Comparison of ENCODE assay signal across 19 mouse cellular contexts in the genomic region with DNA sequence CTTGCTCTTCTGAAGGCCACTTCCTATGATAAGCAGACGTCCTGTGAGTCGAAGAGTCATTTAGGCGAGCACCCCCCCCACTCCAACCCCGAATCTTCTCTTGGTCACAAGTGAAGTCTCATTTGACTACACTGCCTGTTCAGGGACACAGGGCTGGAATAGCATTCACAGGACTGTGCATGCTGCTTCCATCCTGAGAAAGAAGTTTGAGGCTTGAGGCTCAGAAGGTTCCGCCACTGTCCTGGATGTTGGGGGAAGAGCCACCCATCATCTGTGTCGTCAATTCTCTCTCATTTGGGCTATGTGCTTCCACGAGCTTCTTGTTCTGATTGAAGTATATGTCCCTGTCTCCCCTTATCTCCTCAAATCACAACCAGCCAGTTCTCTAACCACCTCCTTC.
DNase-seq lines count a peak whose midpoint lies in the region; ATAC-seq lines count a peak whose summit lies in the region.
"Had no signal": no experiment of that assay in that cellular context is flagged by ENCODE, and none has a peak within 500 bp of the region (broad histone marks: within the 10 kb centered on the region; RNA-seq: fewer than 3 reads in every experiment).

No protein-coding gene starts in this region.

- peak; percentile 82 for DNase-seq in heart, adult 11 months
- DNase-seq in heart, postnatal 10 days, result no peak
- peak; percentile 13 for DNase-seq in 416B (ENCODE audit: low read depth)
- DNase-seq in limb, embryonic 11.5 days (ENCODE audit: low spot score), result peak; percentile 16
- no peak for DNase-seq in embryo, embryonic 11 days
- DNase-seq: adrenal gland, postnatal 25 days; cerebellum, adult 2 months; forebrain, postnatal 0 days; gastrocnemius, postnatal 14 days; heart, postnatal 4 days had no signal

- peaks cover 19% of the 10 kb centered on the region for H3K27me3 ChIP-seq in megakaryocyte, embryonic 14.5 days (replicated peaks)
- H3K27me3 ChIP-seq in limb, embryonic 11.5 days (ENCODE audit: control insufficient read depth, insufficient read depth, low read length), result no peaks in the 10 kb centered on the region
- H3K27me3 ChIP-seq: CH12.LX; embryonic facial prominence, embryonic 12.5 days; heart, embryonic 13.5 days; hindbrain, embryonic 15.5 days; Patski had no signal

- H3K4me2 ChIP-seq in limb, embryonic 11.5 days (ENCODE audit: low read depth, severe bottlenecking), result no peak overlapping the region
- H3K4me2 ChIP-seq: embryonic facial prominence, embryonic 12.5 days; heart, embryonic 13.5 days; hindbrain, embryonic 15.5 days had no signal

- peaks cover 59% of the 10 kb centered on the region for H3K4me1 ChIP-seq in megakaryocyte, embryonic 14.5 days
- peaks cover 8% of the 10 kb centered on the region for H3K4me1 ChIP-seq in limb, embryonic 11.5 days (ENCODE audit: control insufficient read depth, insufficient read depth, low read length)

- H3K9me3 ChIP-seq in megakaryocyte, embryonic 14.5 days, result 0 out of 2 replicates have a peak, but pooled peaks cover 8% of the 10 kb centered on the region
- no peaks in the 10 kb centered on the region for H3K9me3 ChIP-seq in limb, embryonic 11.5 days (ENCODE audit: control insufficient read depth, low read length)
- H3K9me3 ChIP-seq: embryonic facial prominence, embryonic 12.5 days; heart, embryonic 13.5 days; hindbrain, embryonic 15.5 days had no signal

- no peaks in the 10 kb centered on the region for H3K36me3 ChIP-seq in megakaryocyte, embryonic 14.5 days (replicated peaks; ENCODE audit: low read length)
- no peaks in the 10 kb centered on the region for H3K36me3 ChIP-seq in limb, embryonic 11.5 days (ENCODE audit: control insufficient read depth, insufficient read depth, low read length)
- H3K36me3 ChIP-seq: embryonic facial prominence, embryonic 12.5 days; heart, embryonic 13.5 days; hindbrain, embryonic 15.5 days had no signal

- no peak for ATAC-seq in megakaryocyte, adult 5-6 weeks (ENCODE audit: poor library complexity, severe bottlenecking)
- ATAC-seq in limb, embryonic 11.5 days (ENCODE audit: insufficient number of reproducible peaks, low FRiP score, low TSS enrichment, low read depth), result no peak
- ATAC-seq: activated CD4-positive, CD25-positive, alpha-beta regulatory T cell, adult 4 months; inflammation-experienced regulatory T-cells, adult 6 months; Patski had no signal

- WGBS in limb, embryonic 11.5 days, result 73% methylated on average over 7 of the region's 7 CpGs

- no peak overlapping the region for H3K9ac ChIP-seq in limb, embryonic 11.5 days (ENCODE audit: low read length)
- H3K9ac ChIP-seq: embryonic facial prominence, embryonic 12.5 days; forebrain, postnatal 0 days; heart, embryonic 13.5 days; hindbrain, embryonic 15.5 days had no signal

- H3K4me3 ChIP-seq in megakaryocyte, embryonic 14.5 days (replicated peaks), result peak overlapping the region; percentile 81
- no peak overlapping the region for H3K4me3 ChIP-seq in limb, embryonic 11.5 days (ENCODE audit: low read depth, low read length)
- H3K4me3 ChIP-seq: embryonic facial prominence, embryonic 12.5 days; heart, embryonic 13.5 days; hindbrain, embryonic 15.5 days had no signal

- H3K27ac ChIP-seq in limb, embryonic 11.5 days (replicated peaks; ENCODE audit: low read depth, low read length), result no peak overlapping the region
- H3K27ac ChIP-seq: embryonic facial prominence, embryonic 12.5 days; heart, embryonic 13.5 days; hindbrain, embryonic 15.5 days had no signal

- intact Hi-C loops in heart, postnatal 10 days (cut with DNase I), result no loop called here

Comparison
In these comparisons a context has a peak if more than half of its experiments do, and no peak if none do; other contexts are left out.
1. DNase-seq: peak in heart, adult 11 months (single experiment), 416B (single experiment) and limb, embryonic 11.5 days (single experiment); none in heart, postnatal 10 days (0 of 2) and embryo, embryonic 11 days (single experiment).